Mouse (Mus musculus): ENCODE results near the gene Fam183b. TPM values are rescaled to one million over a fixed set of nuclear protein-coding genes. Genes with fewer than 3 reads are reported as not detected.

Gene Fam183b
- polyA plus RNA-seq (2015; fragmentation: Nextera tagmentation; extraction: Ambion mirVana): 8.1 and 9.6 TPM in 2 replicates

DNA sequence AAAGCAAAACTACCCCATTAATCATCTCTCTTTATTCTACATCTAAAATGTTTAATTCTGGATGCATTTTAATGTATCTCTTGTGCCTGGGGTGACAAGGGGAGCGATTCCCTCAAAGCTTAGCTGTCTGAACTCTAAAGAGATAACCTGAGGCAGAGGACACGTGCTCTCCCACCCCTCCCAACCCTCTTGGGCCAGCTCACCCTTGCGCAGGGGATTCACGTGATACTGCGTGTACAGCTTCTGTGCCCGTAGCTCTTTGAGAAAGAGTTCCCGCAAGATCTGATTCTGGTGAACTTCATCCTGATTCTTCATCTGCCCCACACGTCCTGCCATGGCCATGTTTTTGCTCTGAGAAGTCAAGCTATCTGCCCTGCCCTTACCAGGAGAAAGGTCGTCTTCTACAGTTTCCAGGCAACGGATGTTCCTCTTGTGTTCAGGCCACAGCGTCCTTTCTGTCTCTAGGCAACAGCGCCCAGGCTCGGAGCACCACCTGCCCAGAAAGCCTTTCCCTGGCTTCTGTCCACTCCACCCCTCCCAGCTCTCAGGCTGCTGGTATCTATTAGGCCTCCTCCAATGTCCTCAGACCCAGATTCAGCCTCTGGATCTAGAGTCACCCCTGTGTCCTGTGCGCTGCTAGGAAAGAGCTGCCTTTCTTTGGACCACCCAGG is at the start of gene Fam183b:
Gene Fam183b (minus strand): TSS at position 403 of the 671 bp plus-strand sequence.

DNA sequence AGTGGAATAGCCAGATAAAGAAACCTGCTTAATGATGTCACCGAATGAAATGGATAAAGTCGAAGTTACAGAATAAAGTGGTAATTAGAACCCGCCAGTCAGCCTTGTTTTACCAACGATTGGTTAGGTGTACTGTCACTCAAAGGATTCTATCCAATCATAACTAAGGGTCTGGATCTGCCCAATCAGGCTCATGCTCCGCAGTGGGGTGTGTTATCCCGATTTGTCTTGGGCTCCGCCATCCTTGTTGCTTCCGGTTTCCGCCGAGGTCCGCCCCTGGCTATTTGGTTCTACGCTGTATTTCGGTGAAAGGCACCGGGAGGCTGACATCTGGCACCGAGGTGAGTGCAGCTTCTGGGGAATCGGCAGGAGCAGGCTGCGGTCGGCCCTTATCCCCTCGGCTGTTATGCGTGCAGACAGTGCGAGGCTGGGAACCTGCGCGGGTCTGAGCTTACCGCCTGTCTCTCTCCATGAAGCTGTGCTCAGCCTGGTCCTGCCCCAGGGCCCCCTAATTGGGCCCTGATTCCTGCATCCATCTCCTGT is 45.2 kb upstream of the Fam183b start, which contains the start of gene Gm12258:
Gene Gm12258 (plus strand): TSS at position 240 of the 543 bp plus-strand sequence.

DNA sequence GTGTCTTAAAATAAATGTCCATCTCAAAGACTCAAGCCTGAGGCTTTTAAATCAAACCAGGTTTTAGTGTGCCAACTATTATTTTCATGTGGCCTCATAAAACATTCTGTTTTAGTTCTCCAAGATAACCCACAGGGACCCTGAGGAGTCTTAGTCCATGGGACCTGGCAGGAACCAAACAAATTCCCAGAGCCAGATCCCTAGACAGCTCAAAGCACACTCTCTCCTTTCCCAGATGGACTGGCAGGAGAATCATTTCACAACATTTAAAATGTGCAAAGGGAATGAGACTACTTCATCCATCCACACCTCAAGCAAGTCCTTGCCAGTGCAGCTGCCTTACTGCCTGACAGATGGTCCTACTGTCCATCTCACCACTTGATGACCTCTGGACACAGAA is 37.2 kb upstream of the Fam183b start, which contains the start of gene Olfr311:
Gene Olfr311 (plus strand): TSS at position 301 of the 400 bp plus-strand sequence.

GRCm38 (mm10) chr11:58828937-58829336 is 27.2 kb upstream of the Fam183b start, which contains the start of gene Olfr312:
TSS of gene Olfr312 (plus strand) at chr11:58829237.

GRCm38 (mm10) chr11:58814700-58815099 is 12.9 kb upstream of the Fam183b start, which contains the start of gene Olfr313:
TSS of gene Olfr313 (plus strand) at chr11:58815000.

GRCm38 (mm10) chr11:58782480-58783089 is 19.2 kb downstream of the Fam183b start, which contains the start of gene Olfr314:
TSS of gene Olfr314 (plus strand) at chr11:58782952.

DNA sequence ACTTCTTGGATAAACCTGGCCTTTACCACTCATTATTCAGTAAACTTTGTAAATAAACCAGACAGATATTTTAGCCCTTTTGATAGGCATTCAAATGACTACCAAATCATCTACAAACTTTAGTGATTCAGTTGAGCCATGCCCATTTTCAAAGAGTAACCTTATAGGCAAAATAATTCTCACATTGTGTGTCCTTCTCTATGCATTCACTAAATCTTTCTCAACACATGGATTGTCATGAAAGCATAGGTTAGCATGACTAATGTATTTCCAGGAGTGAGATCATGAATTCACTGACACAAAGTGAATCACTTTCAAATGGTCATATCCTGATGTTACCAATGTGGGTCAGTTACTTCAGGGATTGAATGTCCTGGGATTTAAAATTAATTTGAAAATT is 28.9 kb downstream of the Fam183b start, which contains the start of gene Olfr315:
Gene Olfr315 (plus strand): TSS at position 301 of the 400 bp plus-strand sequence.

DNA sequence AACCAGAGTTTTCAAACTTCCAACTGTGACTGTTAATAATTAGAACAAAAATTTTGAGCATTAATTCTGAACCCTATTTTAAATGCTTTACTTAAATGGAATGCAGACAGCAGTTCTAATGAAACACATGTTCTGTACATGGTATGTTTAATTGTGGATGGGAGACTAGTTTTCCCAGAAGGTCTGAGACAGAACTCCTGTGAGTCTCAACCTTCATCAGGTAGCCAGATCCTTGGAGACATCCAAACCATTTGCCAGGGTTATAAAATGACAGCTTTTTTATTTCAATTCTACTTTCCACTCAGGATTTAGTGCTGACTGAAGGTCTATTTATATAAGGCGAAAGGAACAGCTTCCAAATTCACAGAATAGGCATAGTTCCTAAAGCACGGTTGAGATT is 49.3 kb downstream of the Fam183b start, which contains the start of gene Olfr316:
Gene Olfr316 (plus strand): TSS at position 301 of the 400 bp plus-strand sequence.

Other genes with a start within 250 kb of the Fam183b start
- 0.05 TPM in 1 of 2 replicates, not detected in the other for gene Olfr328, start 246.3 kb downstream of the Fam183b start, polyA plus RNA-seq (2015; fragmentation: Nextera tagmentation; extraction: Ambion mirVana)
- gene Olfr224, start 231.4 kb downstream of the Fam183b start, polyA plus RNA-seq (2015; fragmentation: Nextera tagmentation; extraction: Ambion mirVana): not detected in 2 replicates
- not detected in 2 replicates for gene Olfr325, start 224.2 kb downstream of the Fam183b start, polyA plus RNA-seq (2015; fragmentation: Nextera tagmentation; extraction: Ambion mirVana)
- gene Olfr324, start 206.8 kb downstream of the Fam183b start, polyA plus RNA-seq (2015; fragmentation: Nextera tagmentation; extraction: Ambion mirVana): not detected in 2 replicates
- gene 2210407C18Rik, start 185.9 kb downstream of the Fam183b start, polyA plus RNA-seq (2015; fragmentation: Nextera tagmentation; extraction: Ambion mirVana): not detected in 2 replicates
- not detected in 2 replicates for gene Olfr323, start 171.5 kb downstream of the Fam183b start, polyA plus RNA-seq (2015; fragmentation: Nextera tagmentation; extraction: Ambion mirVana)
- not detected in 2 replicates for gene Trim58, start 161.5 kb downstream of the Fam183b start, polyA plus RNA-seq (2015; fragmentation: Nextera tagmentation; extraction: Ambion mirVana)
- gene Olfr322, start 143.2 kb downstream of the Fam183b start, polyA plus RNA-seq (2015; fragmentation: Nextera tagmentation; extraction: Ambion mirVana): not detected in 2 replicates
- not detected in 2 replicates for gene Olfr320, start 120.9 kb downstream of the Fam183b start, polyA plus RNA-seq (2015; fragmentation: Nextera tagmentation; extraction: Ambion mirVana)
- gene Olfr319, start 102.8 kb downstream of the Fam183b start, polyA plus RNA-seq (2015; fragmentation: Nextera tagmentation; extraction: Ambion mirVana): not detected in 2 replicates
- gene Olfr318, start 77.9 kb downstream of the Fam183b start, polyA plus RNA-seq (2015; fragmentation: Nextera tagmentation; extraction: Ambion mirVana): not detected in 2 replicates
- gene Olfr317, start 62.7 kb downstream of the Fam183b start, polyA plus RNA-seq (2015; fragmentation: Nextera tagmentation; extraction: Ambion mirVana): not detected in 2 replicates
- gene Olfr316, start 49.2 kb downstream of the Fam183b start, polyA plus RNA-seq (2015; fragmentation: Nextera tagmentation; extraction: Ambion mirVana): not detected in 2 replicates
- gene Olfr315, start 28.8 kb downstream of the Fam183b start, polyA plus RNA-seq (2015; fragmentation: Nextera tagmentation; extraction: Ambion mirVana): not detected in 2 replicates
- gene Olfr314, start 19.0 kb downstream of the Fam183b start, polyA plus RNA-seq (2015; fragmentation: Nextera tagmentation; extraction: Ambion mirVana): not detected in 2 replicates
- gene Olfr313, start 13.0 kb upstream of the Fam183b start, polyA plus RNA-seq (2015; fragmentation: Nextera tagmentation; extraction: Ambion mirVana): not detected in 2 replicates
- gene Olfr312, start 27.3 kb upstream of the Fam183b start, polyA plus RNA-seq (2015; fragmentation: Nextera tagmentation; extraction: Ambion mirVana): not detected in 2 replicates
- not detected in 2 replicates for gene Olfr311, start 37.3 kb upstream of the Fam183b start, polyA plus RNA-seq (2015; fragmentation: Nextera tagmentation; extraction: Ambion mirVana)
- 2.1 and 2.5 TPM in 2 replicates for gene Gm12258, start 45.2 kb upstream of the Fam183b start, polyA plus RNA-seq (2015; fragmentation: Nextera tagmentation; extraction: Ambion mirVana)
- gene 2810021J22Rik, start 65.3 kb upstream of the Fam183b start, polyA plus RNA-seq (2015; fragmentation: Nextera tagmentation; extraction: Ambion mirVana): 3.1 and 3.9 TPM in 2 replicates
- 2.1 and 2.6 TPM in 2 replicates for gene Zfp39, start 102.3 kb upstream of the Fam183b start, polyA plus RNA-seq (2015; fragmentation: Nextera tagmentation; extraction: Ambion mirVana)
- 0.16 TPM in 1 of 2 replicates, not detected in the other for gene Btnl10, start 115.9 kb upstream of the Fam183b start, polyA plus RNA-seq (2015; fragmentation: Nextera tagmentation; extraction: Ambion mirVana)
- 137 and 141 TPM in 2 replicates for gene Rnf187, start 137.0 kb upstream of the Fam183b start, polyA plus RNA-seq (2015; fragmentation: Nextera tagmentation; extraction: Ambion mirVana)
- 2.0 and 2.6 TPM in 2 replicates for gene Hist3h2ba, start 147.0 kb upstream of the Fam183b start, polyA plus RNA-seq (2015; fragmentation: Nextera tagmentation; extraction: Ambion mirVana)
- 13.9 and 14.8 TPM in 2 replicates for gene Hist3h2a, start 152.7 kb upstream of the Fam183b start, polyA plus RNA-seq (2015; fragmentation: Nextera tagmentation; extraction: Ambion mirVana)
- gene Trim17, start 152.7 kb upstream of the Fam183b start, polyA plus RNA-seq (2015; fragmentation: Nextera tagmentation; extraction: Ambion mirVana): 0.18 TPM in 1 of 2 replicates, not detected in the other
- 12.4 and 13.0 TPM in 2 replicates for gene Trim11, start 176.1 kb upstream of the Fam183b start, polyA plus RNA-seq (2015; fragmentation: Nextera tagmentation; extraction: Ambion mirVana)

All from urinary bladder, postnatal 0 days (tissue).